Mouse (Mus musculus) embryo, embryonic 9.5 days (tissue): ENCODE data around the gene Rras.

Experiments used
- DNase-seq: peaks from one replicate; pipeline ENCODE4 v3.0.0-alpha.2; 2017; ENCODE audit errors: extremely low spot score

Gene Rras

GRCm38 (mm10) chr7:45053117-45053930 is 35.6 kb downstream of the Rras start:
- peak; percentile 90 for DNase-seq

DNA sequence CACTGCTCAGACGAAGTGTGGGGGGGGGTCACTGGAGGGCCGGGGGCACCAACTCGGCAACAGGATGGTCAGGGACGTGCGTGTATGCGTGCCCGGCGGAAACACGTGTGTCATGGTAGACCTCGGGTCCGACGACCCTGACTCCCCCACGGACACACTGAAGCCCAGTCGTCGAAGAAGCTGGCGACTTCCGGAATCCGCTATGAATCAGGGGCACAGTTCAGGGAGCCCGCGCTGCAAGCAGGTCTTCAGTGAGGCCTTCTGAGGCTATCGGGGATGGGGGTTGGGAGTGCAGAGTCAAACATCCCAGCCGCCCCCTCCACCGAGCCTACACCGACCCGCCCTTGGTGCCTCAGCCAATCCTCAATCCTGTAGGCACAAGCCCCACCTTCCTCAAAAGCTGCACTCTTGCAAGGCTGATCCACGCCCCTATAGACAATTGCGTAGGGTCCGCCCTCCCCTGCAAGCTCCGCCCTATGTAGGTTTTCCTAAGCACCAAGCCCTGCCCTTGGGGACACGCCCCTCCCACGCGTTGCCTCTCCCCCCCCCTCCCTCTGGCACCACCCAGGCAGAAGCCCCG is 36.3 kb downstream of the Rras start:
- peak; percentile 97 for DNase-seq

GRCm38 (mm10) chr7:45056329-45056971 is 38.7 kb downstream of the Rras start:
- DNase-seq = no peak

DNA sequence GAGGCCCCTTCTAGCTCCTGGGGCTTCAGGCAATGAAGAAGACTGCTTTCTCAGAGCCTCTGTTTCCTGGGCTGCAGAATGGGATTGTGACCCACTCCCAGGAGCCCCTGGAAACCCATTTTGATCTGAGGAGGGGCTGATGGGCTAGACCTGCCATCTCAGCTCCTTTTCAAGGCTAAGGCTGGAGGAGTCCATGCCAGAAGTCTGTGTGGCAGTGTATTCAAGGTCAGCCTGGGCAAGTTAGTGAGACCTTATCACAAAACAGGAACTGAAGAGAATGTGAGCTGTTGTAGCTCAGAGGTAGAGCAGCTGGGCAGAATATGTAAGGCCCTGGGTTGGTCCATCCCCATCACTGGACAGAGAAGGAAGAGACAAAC is 39.2 kb downstream of the Rras start:
- no peak for DNase-seq

DNA sequence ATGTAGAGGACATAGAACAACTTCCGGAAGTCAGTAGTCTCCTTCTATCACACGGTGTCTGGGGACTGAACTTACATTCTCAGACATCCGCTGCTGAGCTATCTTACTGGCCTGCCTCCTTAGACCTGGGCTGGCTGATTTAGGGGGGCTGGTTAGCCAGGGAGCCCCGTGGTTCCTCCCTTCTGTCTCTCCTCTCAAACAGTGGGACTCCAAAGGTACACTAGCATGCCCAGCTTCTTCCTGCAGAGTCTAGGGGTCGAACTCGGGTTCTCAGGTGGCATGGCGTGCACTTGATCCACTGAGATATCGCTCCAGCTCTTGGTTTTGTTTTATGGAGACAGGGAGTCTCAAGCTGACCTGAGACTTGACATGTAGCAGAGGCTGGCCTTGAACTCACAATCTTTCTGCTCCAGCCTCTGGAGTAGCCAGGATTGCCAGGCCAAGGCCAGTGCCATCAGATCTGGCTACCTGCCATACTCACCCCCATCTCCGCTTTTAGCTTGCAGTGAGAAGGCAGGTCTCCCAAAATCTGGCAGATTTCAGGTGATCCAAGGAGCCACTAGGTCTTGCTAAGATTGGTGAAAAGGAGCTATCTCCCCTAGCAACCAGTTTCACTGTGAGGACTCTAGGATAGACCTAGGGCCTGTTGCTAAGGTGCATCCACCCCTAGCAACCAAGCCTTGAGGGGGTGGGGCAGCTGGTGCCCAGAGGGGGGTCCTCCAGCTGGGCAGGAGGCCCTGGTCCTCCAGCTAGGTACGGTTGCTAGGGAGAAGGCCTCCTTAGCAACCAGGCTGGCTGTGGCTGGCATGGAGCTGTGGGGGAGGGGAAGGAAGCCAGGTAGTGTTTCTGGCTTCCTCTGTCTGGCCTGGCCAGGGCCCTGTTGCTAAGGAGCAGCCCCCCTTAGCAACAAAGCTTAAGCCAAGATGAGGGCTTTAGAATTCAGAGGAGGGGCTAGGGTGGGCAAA is 41.1 kb downstream of the Rras start:
- DNase-seq = no peak

- no peak for DNase-seq
These were observed 42.9 kb downstream of the Rras start for GRCm38 (mm10) chr7:45060632-45061122.

- peak; percentile 30 for DNase-seq
These were observed 43.8 kb downstream of the Rras start for GRCm38 (mm10) chr7:45061532-45062075.

GRCm38 (mm10) chr7:45062239-45062835 is 44.6 kb downstream of the Rras start, which contains the start of the genes Nosip and Prrg2:
TSS of gene Nosip (plus strand) at chr7:45062429.
TSS of gene Prrg2 (minus strand) at chr7:45062677.
- DNase-seq = peak; percentile 97

DNA sequence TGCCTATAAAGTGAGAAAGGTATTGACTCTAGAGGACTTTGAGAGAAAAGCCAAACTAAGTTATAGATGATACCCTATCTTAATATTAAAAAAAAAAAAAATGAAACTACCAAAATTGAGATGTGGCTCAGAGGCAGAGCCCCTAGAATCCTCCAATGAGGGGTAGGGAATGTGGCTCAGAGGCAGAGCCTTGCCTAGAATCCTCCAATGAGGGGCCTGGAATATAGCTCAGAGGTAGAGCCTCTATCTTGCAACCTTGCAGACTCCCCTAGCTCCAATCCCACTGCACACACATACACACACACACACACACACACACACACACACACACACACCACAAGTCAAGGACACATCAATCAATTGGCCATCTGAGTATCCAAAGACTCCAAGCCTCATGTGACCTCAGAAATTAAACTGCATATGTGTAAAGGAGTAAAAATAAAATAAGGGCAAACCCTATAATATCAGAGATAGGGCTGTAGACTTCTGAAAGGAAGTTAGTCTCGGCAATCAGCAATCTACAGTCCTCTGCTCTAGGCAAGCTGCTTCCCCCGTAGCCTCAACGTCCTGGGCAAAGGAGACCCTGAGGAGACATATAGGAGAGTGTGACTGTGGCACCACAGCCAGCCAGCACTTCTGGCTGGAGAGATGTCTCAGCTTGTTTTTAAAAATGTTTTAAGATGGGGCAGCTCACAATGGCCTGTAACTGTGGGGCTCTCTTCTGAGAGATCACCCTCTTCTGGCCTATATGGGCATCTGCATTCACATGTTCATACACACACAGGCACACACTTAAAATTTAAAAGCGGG is 49.6 kb downstream of the Rras start:
- DNase-seq = no peak

DNA sequence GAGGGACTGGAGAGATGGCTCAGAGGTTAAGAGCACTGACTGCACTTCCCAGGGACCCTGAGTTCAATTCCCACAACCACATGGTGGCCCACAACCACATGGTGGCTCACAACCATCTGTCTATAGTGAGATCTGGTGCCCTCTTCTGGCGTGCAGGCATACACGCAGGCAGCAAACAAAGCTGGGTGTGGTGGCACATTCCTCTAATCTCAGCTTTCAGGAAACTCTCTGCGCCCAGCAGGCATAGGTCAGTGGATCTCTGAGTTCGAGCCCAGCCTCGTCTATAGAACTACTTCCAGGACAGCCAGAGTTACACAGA is 50.2 kb downstream of the Rras start:
- DNase-seq = peak; percentile 62

DNA sequence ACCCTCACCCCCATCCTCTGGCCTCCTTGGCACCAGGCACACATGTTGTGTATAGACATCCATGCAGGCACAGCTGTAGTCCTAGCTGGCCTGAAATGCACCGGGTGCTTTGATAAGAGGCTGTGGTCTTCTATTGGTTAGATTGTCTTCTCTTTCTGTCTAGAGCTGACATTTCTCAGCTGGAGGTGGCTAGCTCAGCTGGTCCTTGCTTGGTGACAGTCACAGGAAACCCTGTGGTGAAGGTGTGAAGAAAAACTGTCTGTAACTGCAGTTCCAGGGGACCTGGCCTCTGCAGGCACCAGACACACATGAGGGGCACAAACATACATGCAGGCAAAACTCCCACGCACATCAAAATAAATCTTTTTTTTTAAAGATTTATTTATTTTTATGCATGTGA is 51.9 kb downstream of the Rras start:
- DNase-seq = no peak
